ENCODE assay signal across 14 mouse cellular contexts in the genomic region with DNA sequence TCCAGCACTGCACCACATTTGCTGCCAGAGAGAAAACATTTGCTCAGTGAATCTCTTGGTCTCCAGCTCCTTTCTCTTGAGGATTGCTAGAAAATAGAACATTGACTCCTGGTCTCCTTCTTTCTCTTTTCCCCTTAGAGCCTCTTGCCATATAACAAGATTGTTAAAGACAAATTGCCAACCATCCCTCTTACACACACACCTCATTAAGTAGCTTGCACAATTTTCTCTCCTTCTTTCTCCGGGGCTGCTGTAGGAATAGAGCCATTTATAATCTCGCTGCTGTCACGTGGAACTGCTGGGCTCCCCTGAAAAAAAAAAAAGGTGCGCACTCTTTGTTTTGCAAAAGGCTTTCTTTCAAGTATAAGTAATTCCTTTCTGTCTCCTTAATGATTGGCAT.
"Had no signal": no experiment of that assay in that cellular context is flagged by ENCODE, and none has a peak within 500 bp of the region (broad histone marks: within the 10 kb centered on the region; RNA-seq: fewer than 3 reads in every experiment).

No protein-coding gene starts in this region.

- ATAC-seq: intestine, embryonic 16.5 days had no signal

- H3K27ac ChIP-seq: kidney, embryonic 15.5 days; limb, embryonic 13.5 days; liver, embryonic 14.5 days; midbrain, embryonic 12.5 days; stomach, embryonic 15.5 days had no signal

- H3K4me2 ChIP-seq: kidney, embryonic 15.5 days; limb, embryonic 13.5 days; midbrain, embryonic 12.5 days; stomach, embryonic 15.5 days had no signal

- H3K4me1 ChIP-seq: midbrain, embryonic 12.5 days; stomach, embryonic 15.5 days had no signal

- DNase-seq: kidney, adult 2 months; kidney, postnatal 25 days; layer of hippocampus, adult 9-11 months; layer of hippocampus, postnatal 36 days; lung, adult 18-20 months; right cerebral cortex, postnatal 14 days; thymus, adult 2 months; thymus, postnatal 25 days had no signal

- H3K4me3 ChIP-seq: kidney, embryonic 15.5 days; limb, embryonic 13.5 days; midbrain, embryonic 12.5 days; stomach, embryonic 15.5 days had no signal

- H3K36me3 ChIP-seq: kidney, embryonic 15.5 days; limb, embryonic 13.5 days; midbrain, embryonic 12.5 days; stomach, embryonic 15.5 days had no signal

- H3K9ac ChIP-seq: kidney, embryonic 15.5 days; limb, embryonic 13.5 days; liver, embryonic 14.5 days; midbrain, embryonic 12.5 days; stomach, embryonic 15.5 days had no signal

- H3K9me3 ChIP-seq: kidney, embryonic 15.5 days; limb, embryonic 13.5 days; midbrain, embryonic 12.5 days; stomach, embryonic 15.5 days had no signal

- H3K27me3 ChIP-seq: kidney, embryonic 15.5 days; limb, embryonic 13.5 days; midbrain, embryonic 12.5 days; stomach, embryonic 15.5 days had no signal
